Mouse (Mus musculus) hindbrain, embryonic 12.5 days (tissue): ENCODE data around the gene Lemd1. TPM values are rescaled to one million over a fixed set of nuclear protein-coding genes. Genes with fewer than 3 reads are reported as not detected.
A peak's percentile ranks its signal among the peaks of the same experiment; 100 is the strongest.

Experiments used
- ATAC-seq: fragments of 200-750 bp; cut with Nextera tagmentation; 2 replicates; pipeline ENCODE4 v1.8.0; 2017; ENCODE audit warnings: moderate TSS enrichment; ENCODE audit not compliant: low FRiP score
- H3K27ac ChIP-seq: fragments of 300-500 bp; sonication (generic); 2 replicates; pipeline ENCODE4 v1.5.1; 2016; ENCODE audit warnings: mild to moderate bottlenecking
- H3K27me3 ChIP-seq: fragments of 300-500 bp; sonication (generic); 2 replicates; pipeline ENCODE4 v1.6.1; 2016; ENCODE audit warnings: mild to moderate bottlenecking
- H3K36me3 ChIP-seq: fragments of 300-500 bp; sonication (generic); 2 replicates; pipeline ENCODE4 v1.6.1; 2016; ENCODE audit warnings: mild to moderate bottlenecking
- H3K4me1 ChIP-seq: fragments of 300-500 bp; sonication (generic); 2 replicates; pipeline ENCODE4 v1.6.1; 2016
- H3K4me2 ChIP-seq: fragments of 300-500 bp; sonication (generic); replicated peaks from 2 replicates; pipeline ENCODE4 v1.6.1; 2016; ENCODE audit warnings: mild to moderate bottlenecking
- H3K4me3 ChIP-seq: fragments of 300-500 bp; sonication (generic); 2 replicates; pipeline ENCODE4 v1.5.1; 2016; ENCODE audit warnings: mild to moderate bottlenecking
- H3K9ac ChIP-seq: fragments of 300-500 bp; sonication (generic); 2 replicates; pipeline ENCODE4 v1.6.1; 2016; ENCODE audit warnings: mild to moderate bottlenecking, moderate library complexity
- H3K9me3 ChIP-seq: fragments of 300-500 bp; sonication (generic); replicated peaks from 2 replicates; pipeline ENCODE4 v1.6.1; 2016; ENCODE audit warnings: mild to moderate bottlenecking
- WGBS: fragments of 180-500 bp; shearing (Covaris S2); methylation state at CpG from one replicate; pipeline ENCODE4 v1.1.7; 2016; 5-methylcytosine and 5-hydroxymethylcytosine counted together
- polyA plus RNA-seq: library from polyadenylated mRNA; unstranded; fragments of >200 nt; fragmentation: Nextera tagmentation; extraction: Ambion mirVana; gene quantifications from 2 replicates; pipeline ENCODE4 v1.2.1, GENCODE M21; 2016

Lemd1 gene
- polyA plus RNA-seq, 1 experiment from 2014 or later = 10.8 TPM

DNA sequence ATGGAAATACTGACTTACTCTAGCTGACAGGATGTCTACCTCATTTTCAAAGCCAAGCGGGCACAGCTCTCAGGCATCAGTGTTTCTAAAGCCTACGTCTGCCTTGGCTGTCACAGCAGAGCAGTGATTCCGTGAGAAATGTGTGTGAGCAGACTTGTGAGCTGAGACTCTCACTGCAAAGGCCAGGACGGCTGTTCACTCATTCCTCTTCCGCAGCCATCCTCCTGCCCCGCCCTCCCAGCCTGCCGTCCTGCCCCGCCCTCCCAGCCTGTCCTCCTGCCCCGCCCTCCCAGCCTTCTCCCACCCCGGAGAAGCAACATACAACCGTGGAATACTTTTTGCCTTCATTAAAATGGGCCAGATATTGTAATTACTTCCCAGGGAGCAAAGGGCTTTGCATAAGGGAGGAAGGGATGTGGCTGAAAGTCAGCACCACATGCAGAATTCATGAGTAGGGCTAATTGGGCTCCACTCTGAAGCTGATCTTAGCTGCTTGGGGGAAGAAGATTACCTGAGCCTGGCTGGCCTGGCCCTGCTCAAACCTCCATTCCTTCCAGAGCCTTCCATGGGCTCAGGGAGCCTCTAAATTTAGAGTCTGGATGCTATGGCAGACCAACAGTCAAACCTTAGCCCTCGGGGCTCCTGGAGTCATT, 23.0 kb upstream of the Lemd1 start:
- Histone ChIP-seq H3K4me1 (peaks cover 39% of the 10 kb centered on the region), H3K9me3 (no peaks in the 10 kb centered on the region), H3K4me2 (peak overlapping the region; percentile 44), H3K9ac (peak overlapping the region; percentile 36; the same call in 1 of the 2 replicates), H3K27ac (peak overlapping the region; percentile 76), H3K36me3 (no peaks in the 10 kb centered on the region), H3K27me3 (0 out of 2 replicates have a peak, but pooled peaks cover under 1% of the 10 kb centered on the region), H3K4me3 (no peak overlapping the region)
- WGBS = 8% methylated on average over 12 of the region's 12 CpGs
- peak; percentile 48; the same call in 1 of the 2 replicates for ATAC-seq

GRCm38 (mm10) chr1:132170698-132171097, 20.5 kb upstream of the Lemd1 start:
- no peak for ATAC-seq
- H3K4me3 ChIP-seq = no peak overlapping the region

GRCm38 (mm10) chr1:132171619-132172018, 19.6 kb upstream of the Lemd1 start:
- 29% methylated on average over 1 of the region's 2 CpGs for WGBS
- ATAC-seq = no peak
- no peak overlapping the region for H3K9ac ChIP-seq

More at GRCm38 (mm10) chr1:132170698-132171097, 20.5 kb upstream of the Lemd1 start:
- H3K27ac ChIP-seq = no peak overlapping the region; the same call in 1 of the 2 replicates
- peaks cover 29% of the 10 kb centered on the region for H3K4me1 ChIP-seq
- H3K36me3 ChIP-seq = no peaks in the 10 kb centered on the region
- no peaks in the 10 kb centered on the region for H3K9me3 ChIP-seq
- H3K27me3 ChIP-seq = no peaks in the 10 kb centered on the region
- no peak overlapping the region for H3K9ac ChIP-seq
- WGBS = 62% methylated on average over 6 of the region's 6 CpGs
- no peak overlapping the region for H3K4me2 ChIP-seq

DNA sequence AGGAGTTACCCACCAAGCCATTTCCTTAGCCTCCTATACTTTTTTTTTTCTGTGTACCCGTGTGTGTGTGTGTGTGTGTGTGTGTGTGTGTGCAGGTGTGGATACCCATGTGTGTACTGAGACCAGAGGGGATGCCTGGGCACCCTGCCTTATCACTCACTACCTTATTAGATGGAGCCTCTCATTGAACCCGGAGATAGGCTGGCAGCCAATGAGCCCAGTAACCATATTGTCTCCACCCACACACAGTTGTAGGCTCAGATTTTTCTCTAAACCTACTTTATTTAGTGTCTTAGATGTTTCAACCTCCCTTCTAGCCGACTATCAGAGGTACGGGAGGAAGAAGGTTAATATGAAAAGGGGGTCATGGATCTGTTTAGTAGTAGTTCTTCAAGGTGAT, 4.9 kb upstream of the Lemd1 start:
- WGBS = 90% methylated on average over 4 of the region's 4 CpGs

More at GRCm38 (mm10) chr1:132171619-132172018, 19.6 kb upstream of the Lemd1 start:
- H3K4me2 ChIP-seq = no peak overlapping the region
- no peaks in the 10 kb centered on the region for H3K27me3 ChIP-seq
- peaks cover 29% of the 10 kb centered on the region for H3K4me1 ChIP-seq
- H3K27ac ChIP-seq = no peak overlapping the region
- no peaks in the 10 kb centered on the region for H3K9me3 ChIP-seq
- H3K4me3 ChIP-seq = no peak overlapping the region
- H3K36me3 ChIP-seq = no peaks in the 10 kb centered on the region

GRCm38 (mm10) chr1:132188442-132189066, 2.7 kb upstream of the Lemd1 start:
- peaks cover 10% of the 10 kb centered on the region for H3K27me3 ChIP-seq
- H3K9me3 ChIP-seq = no peaks in the 10 kb centered on the region
- no peak overlapping the region for H3K27ac ChIP-seq
- H3K4me1 ChIP-seq = peaks cover 37% of the 10 kb centered on the region
- no peak overlapping the region for H3K9ac ChIP-seq
- H3K36me3 ChIP-seq = no peaks in the 10 kb centered on the region
- WGBS = 50% methylated on average over 9 of the region's 9 CpGs
- no peak overlapping the region for H3K4me2 ChIP-seq
- ATAC-seq = no peak
- H3K4me3 ChIP-seq = no peak overlapping the region

More for the DNA sequence above, 4.9 kb upstream of the Lemd1 start:
- Histone ChIP-seq H3K4me3 (no peak overlapping the region), H3K9me3 (no peaks in the 10 kb centered on the region), H3K36me3 (no peaks in the 10 kb centered on the region), H3K4me1 (peaks cover 17% of the 10 kb centered on the region), H3K27me3 (peaks cover 10% of the 10 kb centered on the region), H3K27ac (no peak overlapping the region), H3K9ac (no peak overlapping the region), H3K4me2 (no peak overlapping the region)
- no peak for ATAC-seq

DNA sequence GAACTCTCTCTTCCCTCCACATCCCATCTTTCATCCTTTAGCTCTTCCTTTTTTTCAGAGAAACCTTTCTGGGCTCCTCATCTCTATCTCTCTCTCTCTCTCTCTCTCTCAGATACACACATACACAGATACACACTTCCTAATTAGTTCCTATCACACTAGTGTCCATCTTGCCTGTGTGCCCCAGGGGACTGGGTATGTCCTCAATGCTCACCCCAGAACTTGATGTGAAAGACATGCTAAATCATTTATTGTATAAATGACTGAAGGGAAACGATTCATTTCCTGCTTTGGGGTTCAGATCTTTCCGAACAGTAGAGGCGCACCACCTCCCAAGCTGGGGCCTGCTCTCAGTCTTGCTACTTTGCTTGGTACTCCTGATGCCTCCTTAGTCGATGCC, 2.0 kb upstream of the Lemd1 start:
- H3K4me1 ChIP-seq = peaks cover 43% of the 10 kb centered on the region
- ATAC-seq = no peak
- 43% methylated on average over 4 of the region's 4 CpGs for WGBS
- peak overlapping the region; percentile 91; the same call in 1 of the 2 replicates for H3K4me3 ChIP-seq
- H3K9ac ChIP-seq = no peak overlapping the region; the same call in 1 of the 2 replicates
- peak overlapping the region; percentile 69 for H3K4me2 ChIP-seq
- H3K36me3 ChIP-seq = no peaks in the 10 kb centered on the region
- H3K9me3 ChIP-seq = no peaks in the 10 kb centered on the region
- peaks cover 10% of the 10 kb centered on the region for H3K27me3 ChIP-seq
- H3K27ac ChIP-seq = peak overlapping the region; percentile 100

GRCm38 (mm10) chr1:132190040-132190513, 1.2 kb upstream of the Lemd1 start:
- 1% methylated on average over 35 of the region's 50 CpGs for WGBS
- H3K4me2 ChIP-seq = peak overlapping the region; percentile 69
- peaks cover 10% of the 10 kb centered on the region for H3K27me3 ChIP-seq
- H3K9ac ChIP-seq = peak overlapping the region; percentile 99
- H3K9me3 ChIP-seq = no peaks in the 10 kb centered on the region
- peak overlapping the region; percentile 91 for H3K4me3 ChIP-seq
- H3K27ac ChIP-seq = peak overlapping the region; percentile 100
- peak; percentile 83 for ATAC-seq
- no peaks in the 10 kb centered on the region for H3K36me3 ChIP-seq
- H3K4me1 ChIP-seq = peaks cover 52% of the 10 kb centered on the region

DNA sequence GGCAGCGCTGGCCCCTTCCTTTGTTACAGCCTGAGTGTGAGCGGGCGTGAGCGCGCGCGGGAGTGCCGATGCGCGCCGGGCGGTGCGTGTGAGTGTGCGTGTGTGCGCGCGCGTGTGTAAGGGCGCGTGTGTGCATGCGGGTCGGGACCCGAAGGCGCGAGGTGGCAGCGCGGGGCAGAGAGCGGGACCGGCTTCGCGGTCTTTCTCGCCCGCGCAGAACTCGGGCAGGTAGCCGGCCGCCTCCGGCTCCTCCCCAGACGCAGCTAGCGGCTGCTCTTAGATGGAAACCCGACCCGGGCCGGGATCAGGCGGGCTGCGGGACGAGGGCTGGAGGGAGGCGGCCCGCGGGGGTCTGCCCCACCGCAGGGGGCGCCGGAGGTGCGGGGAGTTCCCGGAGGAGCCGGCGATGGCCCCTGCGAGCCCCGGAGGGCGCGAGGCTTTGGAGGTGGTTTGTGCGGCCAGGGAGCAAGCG, 574 bp upstream of the Lemd1 start:
- Histone ChIP-seq H3K36me3 (no peaks in the 10 kb centered on the region), H3K4me3 (peak overlapping the region; percentile 91), H3K9me3 (no peaks in the 10 kb centered on the region), H3K27ac (peak overlapping the region; percentile 100), H3K4me2 (peak overlapping the region; percentile 69), H3K4me1 (peaks cover 58% of the 10 kb centered on the region), H3K9ac (peak overlapping the region; percentile 99), H3K27me3 (peaks cover 11% of the 10 kb centered on the region)
- under 1% methylated on average over 56 of the region's 62 CpGs for WGBS
- ATAC-seq = peak; percentile 35

GRCm38 (mm10) chr1:132191786-132192680, 802 bp downstream of the Lemd1 start:
- Histone ChIP-seq H3K4me2 (peak overlapping the region; percentile 69), H3K4me3 (peak overlapping the region; percentile 91), H3K27me3 (peaks cover 14% of the 10 kb centered on the region), H3K9me3 (no peaks in the 10 kb centered on the region), H3K27ac (peak overlapping the region; percentile 100), H3K9ac (peak overlapping the region; percentile 99), H3K36me3 (no peaks in the 10 kb centered on the region), H3K4me1 (peaks cover 71% of the 10 kb centered on the region)
- WGBS = 3% methylated on average over 16 of the region's 16 CpGs
- ATAC-seq = peak; percentile 44

GRCm38 (mm10) chr1:132193806-132194205, 2.6 kb downstream of the Lemd1 start:
- H3K27me3 ChIP-seq = peaks cover 14% of the 10 kb centered on the region
- H3K4me2 ChIP-seq = peak overlapping the region; percentile 69
- no peak overlapping the region for H3K9ac ChIP-seq
- ATAC-seq = no peak
- H3K4me1 ChIP-seq = peaks cover 83% of the 10 kb centered on the region
- no peaks in the 10 kb centered on the region for H3K36me3 ChIP-seq
- 79% methylated on average over 3 of the region's 3 CpGs for WGBS
- H3K4me3 ChIP-seq = peak overlapping the region; percentile 91
- H3K9me3 ChIP-seq = no peaks in the 10 kb centered on the region
- H3K27ac ChIP-seq = 0 out of 2 replicates have a peak overlapping the region, but pooled peaks have one; percentile 100

GRCm38 (mm10) chr1:132194624-132195023, 3.4 kb downstream of the Lemd1 start:
- Histone ChIP-seq H3K4me3 (no peak overlapping the region), H3K9ac (peak overlapping the region; percentile 52; the same call in 1 of the 2 replicates), H3K27ac (0 out of 2 replicates have a peak overlapping the region, but pooled peaks have one; percentile 12)

More at GRCm38 (mm10) chr1:132194624-132195023, 3.4 kb downstream of the Lemd1 start:
- H3K36me3 ChIP-seq = no peaks in the 10 kb centered on the region
- H3K4me2 ChIP-seq = peak overlapping the region; percentile 69
- ATAC-seq = no peak
- WGBS = 61% methylated on average over 3 of the region's 3 CpGs
- peaks cover 11% of the 10 kb centered on the region for H3K27me3 ChIP-seq
- peaks cover 82% of the 10 kb centered on the region for H3K4me1 ChIP-seq
- no peaks in the 10 kb centered on the region for H3K9me3 ChIP-seq
